Mouse (Mus musculus) neural tube, embryonic 15.5 days (tissue): ENCODE results near the gene Ints2. TPM values are rescaled to one million over a fixed set of nuclear protein-coding genes. Genes with fewer than 3 reads are reported as not detected.
"Not testable (repeated sequence)": the region's sequence is repeated elsewhere in the genome, so short reads cannot be mapped to it uniquely, and the experiment has no call there.

Source experiments
- ATAC-seq: fragments of 200-750 bp; cut with Nextera tagmentation; 2 replicates; pipeline ENCODE4 v1.8.0; 2017; ENCODE audit warnings: mild to moderate bottlenecking, moderate TSS enrichment, moderate library complexity; ENCODE audit not compliant: low FRiP score
- H3K27ac ChIP-seq: fragments of 300-500 bp; sonication (generic); replicated peaks from 2 replicates; pipeline ENCODE4 v1.5.1; 2015; ENCODE audit warnings: mild to moderate bottlenecking, inconsistent platforms
- H3K27me3 ChIP-seq: fragments of 300-500 bp; sonication (generic); replicated peaks from 2 replicates; pipeline ENCODE4 v1.6.1; 2015; ENCODE audit warnings: inconsistent platforms
- H3K36me3 ChIP-seq: fragments of 300-500 bp; sonication (generic); 2 replicates; pipeline ENCODE4 v1.6.1; 2015; ENCODE audit warnings: inconsistent platforms
- H3K4me1 ChIP-seq: fragments of 300-500 bp; sonication (generic); 2 replicates; pipeline ENCODE4 v1.6.1; 2015; ENCODE audit warnings: inconsistent platforms
- H3K4me2 ChIP-seq: fragments of 300-500 bp; sonication (generic); 2 replicates; pipeline ENCODE4 v1.6.1; 2015; ENCODE audit warnings: inconsistent platforms, mild to moderate bottlenecking, moderate library complexity
- H3K4me3 ChIP-seq: fragments of 300-500 bp; sonication (generic); replicated peaks from 2 replicates; pipeline ENCODE4 v1.5.1; 2015; ENCODE audit warnings: mild to moderate bottlenecking, inconsistent platforms
- H3K9ac ChIP-seq: fragments of 300-500 bp; sonication (generic); replicated peaks from 2 replicates; pipeline ENCODE4 v1.6.1; 2015; ENCODE audit warnings: mild to moderate bottlenecking, inconsistent platforms
- H3K9me3 ChIP-seq: fragments of 300-500 bp; sonication (generic); replicated peaks from 2 replicates; pipeline ENCODE4 v1.6.1; 2016; ENCODE audit warnings: inconsistent platforms
- WGBS: fragments of 180-500 bp; shearing (Covaris S2); methylation state at CpG from one replicate; pipeline ENCODE4 v1.1.7; 2015; ENCODE audit warnings: mixed read lengths; 5-methylcytosine and 5-hydroxymethylcytosine counted together
- polyA plus RNA-seq: library from polyadenylated mRNA; unstranded; fragments of >200 nt; fragmentation: Nextera tagmentation; extraction: Ambion mirVana; gene quantifications from 2 replicates; pipeline ENCODE4 v1.2.1, GENCODE M21; 2015

Gene Ints2
- polyA plus RNA-seq, result 17.8 and 17.9 TPM in 2 replicates

GRCm38 (mm10) chr11:86257460-86258076 is at the start of gene Ints2:
TSS of gene Ints2 (minus strand) at chr11:86257575.
- Histone ChIP-seq H3K36me3 (peaks cover 7% of the 10 kb centered on the region), H3K4me1 (peaks cover 19% of the 10 kb centered on the region), H3K27ac (peak within 1 kb of the TSS; percentile 85), H3K9ac (peak within 1 kb of the TSS; percentile 88), H3K27me3 (no peaks in the 10 kb centered on the region), H3K4me2 (peak within 1 kb of the TSS; percentile 74), H3K9me3 (no peaks in the 10 kb centered on the region), H3K4me3 (peak within 1 kb of the TSS; percentile 73)
- 8% methylated on average over 32 of the region's 32 CpGs for WGBS
- ATAC-seq, result peak; percentile 93

- not testable (repeated sequence) for H3K4me3 ChIP-seq, H3K27ac ChIP-seq, H3K27me3 ChIP-seq, H3K4me1 ChIP-seq, H3K9ac ChIP-seq, H3K4me2 ChIP-seq, ATAC-seq, H3K9me3 ChIP-seq
- H3K36me3 ChIP-seq, result peaks cover 14% of the 10 kb centered on the region
- WGBS, result 96% methylated on average over 10 of the region's 10 CpGs
Observed at GRCm38 (mm10) chr11:86292201-86292600, 34.8 kb upstream of the Ints2 start.

- 94% methylated on average over 6 of the region's 6 CpGs for WGBS
- H3K27me3 ChIP-seq, result no peaks in the 10 kb centered on the region
- no peak overlapping the region for H3K27ac ChIP-seq
- H3K4me1 ChIP-seq, result no peaks in the 10 kb centered on the region
- H3K9ac ChIP-seq, result no peak overlapping the region
- no peak overlapping the region for H3K4me2 ChIP-seq
- H3K4me3 ChIP-seq, result no peak overlapping the region
- no peak for ATAC-seq
- H3K9me3 ChIP-seq, result no peaks in the 10 kb centered on the region
- H3K36me3 ChIP-seq, result peaks cover 10% of the 10 kb centered on the region
Observed at GRCm38 (mm10) chr11:86291714-86292113, 34.3 kb upstream of the Ints2 start.

GRCm38 (mm10) chr11:86285729-86286128 is 28.4 kb upstream of the Ints2 start:
- no peak for ATAC-seq
- Histone ChIP-seq H3K4me3 (no peak overlapping the region), H3K9me3 (no peaks in the 10 kb centered on the region), H3K4me2 (no peak overlapping the region), H3K36me3 (peaks cover 53% of the 10 kb centered on the region), H3K4me1 (no peaks in the 10 kb centered on the region), H3K27ac (no peak overlapping the region), H3K9ac (no peak overlapping the region), H3K27me3 (no peaks in the 10 kb centered on the region)
- 95% methylated on average over 8 of the region's 8 CpGs for WGBS

- Histone ChIP-seq H3K4me2 (no peak overlapping the region), H3K4me3 (no peak overlapping the region), H3K36me3 (peaks cover 55% of the 10 kb centered on the region), H3K9me3 (no peaks in the 10 kb centered on the region), H3K27ac (no peak overlapping the region), H3K9ac (no peak overlapping the region), H3K27me3 (no peaks in the 10 kb centered on the region), H3K4me1 (no peaks in the 10 kb centered on the region)
- WGBS, result 96% methylated on average over 6 of the region's 6 CpGs
- ATAC-seq, result no peak
Observed at GRCm38 (mm10) chr11:86278442-86279102, 21.2 kb upstream of the Ints2 start.

- Histone ChIP-seq H3K9me3 (no peaks in the 10 kb centered on the region), H3K27me3 (no peaks in the 10 kb centered on the region), H3K36me3 (peaks cover 9% of the 10 kb centered on the region), H3K4me3 (peak overlapping the region; percentile 73), H3K9ac (peak overlapping the region; percentile 88), H3K27ac (peak overlapping the region; percentile 85), H3K4me2 (peak overlapping the region; percentile 74), H3K4me1 (peaks cover 19% of the 10 kb centered on the region)
- ATAC-seq, result peak; percentile 70
- 0% methylated on average over 22 of the region's 22 CpGs for WGBS
Observed at GRCm38 (mm10) chr11:86257054-86257453, 321 bp downstream of the Ints2 start.

- H3K36me3 ChIP-seq, result peaks cover 31% of the 10 kb centered on the region
- no peaks in the 10 kb centered on the region for H3K9me3 ChIP-seq
- WGBS, result 94% methylated on average over 1 of the region's 1 CpGs
- H3K4me3 ChIP-seq, result no peak overlapping the region
- no peak overlapping the region for H3K27ac ChIP-seq
- no peak for ATAC-seq
- H3K27me3 ChIP-seq, result no peaks in the 10 kb centered on the region
- H3K4me2 ChIP-seq, result no peak overlapping the region
- H3K9ac ChIP-seq, result no peak overlapping the region
- H3K4me1 ChIP-seq, result peaks cover 19% of the 10 kb centered on the region
Observed at GRCm38 (mm10) chr11:86253342-86253741, 4.0 kb downstream of the Ints2 start.

GRCm38 (mm10) chr11:86232446-86232845 is 24.9 kb downstream of the Ints2 start:
- Histone ChIP-seq H3K27ac (no peak overlapping the region), H3K4me3 (no peak overlapping the region), H3K36me3 (peaks cover 52% of the 10 kb centered on the region), H3K4me2 (no peak overlapping the region), H3K9me3 (no peaks in the 10 kb centered on the region), H3K4me1 (no peaks in the 10 kb centered on the region), H3K27me3 (no peaks in the 10 kb centered on the region), H3K9ac (no peak overlapping the region)
- WGBS, result 91% methylated on average over 4 of the region's 4 CpGs
- no peak for ATAC-seq

- no peak for ATAC-seq
- 96% methylated on average over 13 of the region's 13 CpGs for WGBS
- Histone ChIP-seq H3K9ac (no peak overlapping the region), H3K36me3 (peaks cover 54% of the 10 kb centered on the region), H3K4me3 (no peak overlapping the region), H3K4me1 (no peaks in the 10 kb centered on the region), H3K27me3 (no peaks in the 10 kb centered on the region), H3K27ac (no peak overlapping the region), H3K9me3 (no peaks in the 10 kb centered on the region), H3K4me2 (no peak overlapping the region)
Observed at GRCm38 (mm10) chr11:86231781-86232350, 25.5 kb downstream of the Ints2 start.

- Histone ChIP-seq H3K9me3 (no peaks in the 10 kb centered on the region), H3K36me3 (peaks cover 60% of the 10 kb centered on the region), H3K27ac (no peak overlapping the region), H3K9ac (no peak overlapping the region), H3K4me1 (no peaks in the 10 kb centered on the region), H3K4me2 (no peak overlapping the region), H3K27me3 (no peaks in the 10 kb centered on the region), H3K4me3 (no peak overlapping the region)
- 92% methylated on average over 8 of the region's 8 CpGs for WGBS
- ATAC-seq, result no peak
Observed at GRCm38 (mm10) chr11:86226646-86227180, 30.7 kb downstream of the Ints2 start.

GRCm38 (mm10) chr11:86225761-86226160 is 31.6 kb downstream of the Ints2 start:
- H3K27me3 ChIP-seq, result no peaks in the 10 kb centered on the region
- no peak overlapping the region for H3K4me3 ChIP-seq
- H3K9ac ChIP-seq, result no peak overlapping the region
- H3K27ac ChIP-seq, result no peak overlapping the region
- no peaks in the 10 kb centered on the region for H3K4me1 ChIP-seq
- H3K4me2 ChIP-seq, result no peak overlapping the region
- 92% methylated on average over 4 of the region's 4 CpGs for WGBS
- H3K9me3 ChIP-seq, result no peaks in the 10 kb centered on the region
- H3K36me3 ChIP-seq, result peaks cover 59% of the 10 kb centered on the region
- no peak for ATAC-seq

- Histone ChIP-seq H3K27ac (no peak overlapping the region), H3K36me3 (peaks cover 52% of the 10 kb centered on the region), H3K4me2 (no peak overlapping the region), H3K9me3 (no peaks in the 10 kb centered on the region), H3K9ac (no peak overlapping the region), H3K4me1 (no peaks in the 10 kb centered on the region), H3K4me3 (no peak overlapping the region), H3K27me3 (no peaks in the 10 kb centered on the region)
- WGBS, result 76% methylated on average over 1 of the region's 1 CpGs
- ATAC-seq, result no peak
Observed at GRCm38 (mm10) chr11:86211803-86212202, 45.6 kb downstream of the Ints2 start.
